Mouse (Mus musculus): ENCODE results near the gene Zfp414.

- no peak for TF ChIP-seq POLR2A (IDR thresholded peaks at IDR 0.05; ENCODE audit: extremely low read depth, insufficient read depth, low read length)
- no peak for TF ChIP-seq CTCF (IDR thresholded peaks at IDR 0.05; ENCODE audit: extremely low read depth, insufficient read depth, low read length)
These were observed 42.9 kb upstream of the Zfp414 start for GRCm38 (mm10) chr17:33586011-33586410.

Measured in cortical plate, adult 2 months (tissue).